Mouse (Mus musculus): ENCODE data around the gene Slc39a7.

DNA sequence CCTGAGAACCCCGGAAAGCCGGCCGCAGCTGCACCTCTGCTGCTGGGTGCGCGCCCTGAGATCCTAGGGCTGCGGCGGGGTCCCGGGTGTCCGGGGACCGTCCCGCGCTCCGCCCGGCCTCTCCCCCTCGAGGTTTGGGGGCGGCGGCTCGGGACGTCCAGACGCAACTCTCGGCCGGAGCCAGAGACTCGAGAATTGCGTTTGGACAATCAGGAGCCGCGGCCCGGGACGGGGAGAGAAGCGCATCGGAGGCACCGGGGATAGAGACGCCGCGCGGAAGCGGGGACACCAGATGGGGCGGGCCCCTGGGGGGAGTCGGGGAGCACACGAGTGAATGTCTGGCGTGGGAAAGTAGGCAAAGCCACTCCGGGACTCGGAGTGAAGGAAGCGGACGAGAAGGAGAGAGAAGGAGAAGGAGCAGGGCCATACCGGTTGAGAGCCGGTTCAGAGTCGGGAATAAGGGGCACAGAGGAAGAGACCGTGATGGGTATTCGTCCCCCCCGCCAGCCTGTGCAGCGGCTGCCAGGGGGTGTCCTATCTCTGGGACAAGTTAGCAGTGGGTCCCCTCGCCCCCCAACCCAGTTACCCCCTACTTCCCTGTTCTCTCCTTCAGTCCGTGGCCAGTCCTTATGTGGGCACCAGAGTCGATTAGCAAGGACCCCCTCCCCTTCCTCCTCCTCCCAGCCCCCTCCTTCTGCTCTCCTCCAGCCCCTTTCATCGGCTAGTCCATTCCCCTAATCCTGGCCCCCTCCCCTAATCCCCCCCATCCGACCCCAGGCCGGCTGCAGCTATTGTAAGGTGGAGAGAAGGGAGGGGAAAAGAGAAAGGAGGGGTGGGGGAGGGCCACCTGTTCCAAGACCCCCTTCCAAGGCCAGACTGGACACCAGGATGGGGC lies 6.4 kb downstream of the Slc39a7 start:
- TF ChIP-seq POLR2A (IDR thresholded peaks at IDR 0.05; ENCODE audit: borderline replicate concordance, control insufficient read depth, low read depth, low read length) = no peak
- no peak for TF ChIP-seq CTCF (IDR thresholded peaks at IDR 0.05; ENCODE audit: control insufficient read depth, insufficient read depth, low read length)
